Mouse (Mus musculus): ENCODE data around the gene Fstl5.

DNA sequence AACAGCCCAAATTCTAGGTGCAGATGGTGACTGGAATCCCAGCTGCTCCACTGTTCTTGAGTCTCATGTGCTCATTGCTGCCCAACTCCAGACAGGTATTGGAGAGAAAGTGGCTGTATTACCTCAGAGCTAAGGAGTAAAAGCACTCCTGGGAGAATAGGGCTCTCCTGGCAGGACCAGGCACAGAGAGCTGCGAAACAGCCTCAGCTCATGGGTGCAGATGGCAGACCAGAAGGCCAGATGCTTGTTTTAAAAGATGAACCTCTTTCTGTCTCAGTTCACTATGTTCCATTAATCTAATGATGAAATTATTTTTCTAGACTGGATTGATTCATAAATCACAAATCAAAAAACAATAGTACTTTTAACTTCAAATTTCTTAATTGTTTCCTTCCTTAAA, 12.1 kb upstream of the Fstl5 start:
- TF ChIP-seq CTCF (IDR thresholded peaks at IDR 0.05; ENCODE audit: control insufficient read depth, insufficient read depth, low read length) (no peak), POLR2A (IDR thresholded peaks at IDR 0.05; ENCODE audit: borderline replicate concordance, control insufficient read depth, low read depth, low read length) (no peak)

Measured in bone marrow, adult 2 months (tissue).